Mouse (Mus musculus) liver, postnatal 0 days (tissue): ENCODE data around the gene Tgfbr2.

Experiments
- CTCF ChIP-seq: sonication (generic); IDR thresholded peaks from 2 replicates; pipeline ENCODE4 v1.5.1; 2016; ENCODE audit warnings: antibody characterized with exemption, low read depth
- EP300 ChIP-seq: IDR thresholded peaks from 2 replicates; pipeline ENCODE4 v1.6.1; 2016; ENCODE audit warnings: antibody characterized with exemption, low read depth, mild to moderate bottlenecking

GRCm38 (mm10) chr9:116167304-116167880 is 7.8 kb downstream of the Tgfbr2 start:
- TF ChIP-seq CTCF = no peak
- no peak for TF ChIP-seq EP300
